Mouse (Mus musculus) heart, embryonic 14.5 days (tissue): ENCODE measurements at regions not wholly inside any gene's neighbourhood (a gene's known extent, or its start where the extent isn't known, plus 50 kb on each side); places are given as distances from the start of the nearest gene placed in this dataset.
A peak's percentile ranks its signal among the peaks of the same experiment; 100 is the strongest.

Experiments
- ATAC-seq: fragments of 200-750 bp; cut with Nextera tagmentation; 2 replicates; pipeline ENCODE4 v1.8.0; 2017; ENCODE audit warnings: low read depth, moderate TSS enrichment; ENCODE audit not compliant: insufficient number of reproducible peaks, insufficient read depth, low FRiP score
- H3K27ac ChIP-seq, 2 experiments: fragments of 200-500 bp in 1 of 2; fragments of 300-500 bp in 1 of 2; sonication (generic) in 1 of 2; replicated peaks in 1 of 2; 2 replicates each; pipeline ENCODE4 v1.5.1; 2012 to 2014; ENCODE audit warnings: low read depth in 2 of 2, low read length in 2 of 2, control low read depth in 1 of 2, mild to moderate bottlenecking in 1 of 2, mixed read lengths in 1 of 2; ENCODE audit not compliant: control insufficient read depth in 1 of 2, insufficient read depth in 1 of 2
- H3K27me3 ChIP-seq: fragments of 300-500 bp; sonication (generic); 2 replicates; pipeline ENCODE4 v1.6.1; 2014; ENCODE audit warnings: mild to moderate bottlenecking, low read length, control low read depth; ENCODE audit not compliant: control insufficient read depth, insufficient read depth
- H3K36me3 ChIP-seq: fragments of 300-500 bp; sonication (generic); 2 replicates; pipeline ENCODE4 v1.6.1; 2014; ENCODE audit warnings: mild to moderate bottlenecking, control low read depth, low read length, mixed read lengths; ENCODE audit not compliant: control insufficient read depth, insufficient read depth
- H3K4me1 ChIP-seq, 2 experiments: fragments of 200-500 bp in 1 of 2; fragments of 300-500 bp in 1 of 2; sonication (generic) in 1 of 2; 2 replicates each; pipeline ENCODE4 v1.6.1; 2012 to 2014; ENCODE audit warnings: low read length in 2 of 2, control low read depth in 1 of 2, mixed read lengths in 1 of 2; ENCODE audit not compliant: control insufficient read depth in 2 of 2, insufficient read depth in 2 of 2
- H3K4me2 ChIP-seq: fragments of 300-500 bp; sonication (generic); 2 replicates; pipeline ENCODE4 v1.6.1; 2014; ENCODE audit warnings: mild to moderate bottlenecking, low read length
- H3K4me3 ChIP-seq, 2 experiments: fragments of 200-500 bp in 1 of 2; fragments of 300-500 bp in 1 of 2; sonication (generic) in 1 of 2; 2 replicates each; pipeline ENCODE4 v1.5.1; 2012 to 2014; ENCODE audit warnings: low read length in 2 of 2, mild to moderate bottlenecking in 2 of 2, control low read depth in 1 of 2, low read depth in 1 of 2, moderate library complexity in 1 of 2; ENCODE audit not compliant: control insufficient read depth in 1 of 2, insufficient read depth in 1 of 2
- H3K9ac ChIP-seq: fragments of 300-500 bp; sonication (generic); 2 replicates; pipeline ENCODE4 v1.6.1; 2014; ENCODE audit warnings: mild to moderate bottlenecking, low read length
- H3K9me3 ChIP-seq: fragments of 300-500 bp; sonication (generic); 2 replicates; pipeline ENCODE4 v1.6.1; 2016; ENCODE audit warnings: low read length, control low read depth; ENCODE audit not compliant: control insufficient read depth
- WGBS: fragments of 180-500 bp; shearing (Covaris S2); extraction: QIAGEN DNeasy Blood & Tissue Kit; methylation state at CpG from one replicate; pipeline ENCODE4 v1.1.7; 2014; 5-methylcytosine and 5-hydroxymethylcytosine counted together

GRCm38 (mm10) chr16:66004689-66005088 lies 189.6 kb downstream of the Vgll3 start:
- Histone ChIP-seq H3K4me3 (no peak overlapping the region), H3K27me3 (no peaks in the 10 kb centered on the region), H3K4me2 (peak overlapping the region; percentile 45), H3K36me3 (no peaks in the 10 kb centered on the region), H3K9me3 (no peaks in the 10 kb centered on the region), H3K27ac (no peak overlapping the region), H3K9ac (no peak overlapping the region), H3K4me1 (peaks cover 5 to 9% of the 10 kb centered on the region in 2 experiments; a peak in 3 of 4 replicates)
- ATAC-seq: no peak
- 33% methylated on average over 9 of the region's 9 CpGs for WGBS

- WGBS: 45% methylated on average over 7 of the region's 7 CpGs
- H3K27me3 ChIP-seq: no peaks in the 10 kb centered on the region
- peaks cover 3 to 9% of the 10 kb centered on the region in 2 experiments; a peak in 3 of 4 replicates for H3K4me1 ChIP-seq
- H3K9me3 ChIP-seq: no peaks in the 10 kb centered on the region
- no peaks in the 10 kb centered on the region for H3K36me3 ChIP-seq
- no peak overlapping the region for H3K27ac ChIP-seq
- no peak for ATAC-seq
- H3K9ac ChIP-seq: no peak overlapping the region
- H3K4me3 ChIP-seq: no peak overlapping the region
- H3K4me2 ChIP-seq: no peak overlapping the region
Observed at GRCm38 (mm10) chr16:66005954-66006580, 191.0 kb downstream of the Vgll3 start.

GRCm38 (mm10) chr16:66013608-66014007 lies 198.6 kb downstream of the Vgll3 start:
- no peaks in the 10 kb centered on the region for H3K9me3 ChIP-seq
- no peak overlapping the region for H3K4me3 ChIP-seq
- no peak overlapping the region for H3K9ac ChIP-seq
- H3K27me3 ChIP-seq: no peaks in the 10 kb centered on the region
- no peaks in the 10 kb centered on the region for H3K4me1 ChIP-seq
- H3K27ac ChIP-seq: no peak overlapping the region
- WGBS: 8% methylated on average over 2 of the region's 2 CpGs
- no peaks in the 10 kb centered on the region for H3K36me3 ChIP-seq
- H3K4me2 ChIP-seq: no peak overlapping the region
- no peak for ATAC-seq

GRCm38 (mm10) chr16:66014861-66015602 lies 200.0 kb downstream of the Vgll3 start:
- Histone ChIP-seq H3K4me1 (no peaks in the 10 kb centered on the region), H3K9me3 (no peaks in the 10 kb centered on the region), H3K4me2 (no peak overlapping the region), H3K4me3 (no peak overlapping the region), H3K36me3 (no peaks in the 10 kb centered on the region), H3K27ac (no peak overlapping the region), H3K9ac (no peak overlapping the region), H3K27me3 (no peaks in the 10 kb centered on the region)
- 47% methylated on average over 5 of the region's 5 CpGs for WGBS
- ATAC-seq: no peak

- Histone ChIP-seq H3K9ac (no peak overlapping the region), H3K36me3 (no peaks in the 10 kb centered on the region), H3K27ac (no peak overlapping the region), H3K4me3 (no peak overlapping the region), H3K9me3 (no peaks in the 10 kb centered on the region), H3K4me2 (no peak overlapping the region), H3K4me1 (no peaks in the 10 kb centered on the region), H3K27me3 (no peaks in the 10 kb centered on the region)
- no peak for ATAC-seq
- 63% methylated on average over 2 of the region's 2 CpGs for WGBS
Observed at GRCm38 (mm10) chr16:66017040-66017439, 202.0 kb downstream of the Vgll3 start.

GRCm38 (mm10) chr16:66023397-66023796 lies 208.3 kb downstream of the Vgll3 start:
- no peak overlapping the region for H3K4me3 ChIP-seq
- H3K4me1 ChIP-seq: no peaks in the 10 kb centered on the region
- H3K36me3 ChIP-seq: no peaks in the 10 kb centered on the region
- no peak overlapping the region for H3K4me2 ChIP-seq
- no peaks in the 10 kb centered on the region for H3K27me3 ChIP-seq
- H3K9ac ChIP-seq: no peak overlapping the region
- 40% methylated on average over 2 of the region's 2 CpGs for WGBS
- H3K9me3 ChIP-seq: no peaks in the 10 kb centered on the region
- no peak overlapping the region for H3K27ac ChIP-seq
- no peak for ATAC-seq
